Mouse (Mus musculus) heart, postnatal 14 days (tissue): ENCODE results near the gene Tti1. TPM values are rescaled to one million over a fixed set of nuclear protein-coding genes. Genes with fewer than 3 reads are reported as not detected.
A peak's percentile ranks its signal among the peaks of the same experiment; 100 is the strongest.

ENCODE experiments used
- DNase-seq, 2 experiments: peaks; one replicate each; pipeline ENCODE4 v3.0.0; 2021 to 2022
- intact Hi-C: fragments of 180-260 bp; cut with DNase I; formaldehyde crosslinking; loops from one replicate; pipeline ENCODE4 v1.15.1; 2025
- total RNA-seq, 2 experiments: library from RNA; stranded (reverse); gene quantifications; 2 replicates each; pipeline ENCODE4 v1.2.3; 2021

The Tti1 gene
- total RNA-seq, 2 experiments from 2014 or later, result 22.0 to 22.5 TPM

GRCm38 (mm10) chr2:157982727-157983126 is 45.5 kb downstream of the Tti1 start:
- no peak for DNase-seq
- intact Hi-C loops, result no loop called here

DNA sequence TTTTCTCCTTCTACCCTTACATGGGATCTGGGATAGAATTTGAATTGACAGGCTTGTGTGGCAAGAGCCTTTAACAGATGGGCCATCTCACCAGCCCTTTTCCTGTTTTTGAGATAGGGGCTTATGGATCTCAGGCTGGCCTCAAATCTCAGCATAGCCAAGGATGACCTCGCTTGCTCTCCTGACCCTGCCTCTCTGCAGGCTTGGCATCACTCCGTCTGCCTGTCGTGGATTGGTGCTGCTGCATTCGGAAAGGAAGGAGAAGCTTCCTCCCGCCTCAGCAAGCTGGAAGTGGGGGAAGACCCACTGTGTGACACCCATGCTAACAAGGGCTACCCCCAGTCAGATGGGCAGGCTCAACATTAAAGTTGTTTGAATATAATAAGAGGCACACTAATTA is 49.0 kb downstream of the Tti1 start:
- intact Hi-C loops, result no loop called here
- DNase-seq, result no peak

DNA sequence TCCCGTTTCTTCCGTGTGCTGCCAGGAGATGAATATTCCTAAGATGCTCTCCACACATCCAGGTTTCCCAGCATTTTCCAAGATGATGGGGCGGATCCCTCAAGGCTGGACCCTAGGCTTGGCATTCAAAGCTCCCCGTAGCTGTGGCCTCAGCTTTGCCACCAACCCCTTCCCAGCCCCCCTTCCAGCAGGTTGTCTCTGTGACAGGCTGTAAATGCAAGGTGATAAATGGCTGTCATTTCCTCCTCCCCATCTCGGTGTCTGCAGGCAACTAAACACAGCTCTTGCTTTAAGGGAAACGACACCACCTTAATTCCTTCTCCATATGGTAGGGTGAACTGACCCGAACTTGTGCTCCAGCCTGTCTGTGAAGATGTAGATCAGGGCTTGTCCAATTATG is 52.6 kb downstream of the Tti1 start:
- intact Hi-C loops, result no loop called here

GRCm38 (mm10) chr2:157974604-157975501 is 53.4 kb downstream of the Tti1 start:
- no peak for DNase-seq
- intact Hi-C loops, result no loop called here

More for the DNA sequence above, 52.6 kb downstream of the Tti1 start:
- DNase-seq, result no peak

- intact Hi-C loops, result no loop called here
- DNase-seq, result peak; percentile 56 to 74
These were observed 57.6 kb downstream of the Tti1 start for GRCm38 (mm10) chr2:157970669-157971068.

DNA sequence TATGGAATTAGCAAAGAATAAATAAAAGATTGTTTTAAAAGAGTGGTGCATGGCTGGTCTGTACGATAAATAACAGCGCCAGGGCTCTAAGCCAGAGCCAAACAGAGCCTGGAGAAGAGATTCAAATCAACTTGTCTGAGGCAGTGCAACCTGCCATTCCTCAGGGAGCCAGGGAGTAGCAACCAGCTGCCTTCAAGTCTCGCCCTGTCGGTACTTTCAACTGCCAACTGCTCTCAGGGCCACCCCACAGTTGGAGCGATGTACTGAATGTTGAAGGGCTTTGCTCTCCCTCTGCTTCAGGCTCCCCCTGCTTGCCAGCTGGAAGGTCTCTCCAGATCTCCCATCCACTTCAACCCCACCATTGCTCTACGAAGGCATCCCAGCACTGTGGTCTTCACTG is 58.1 kb downstream of the Tti1 start:
- no peak for DNase-seq
- intact Hi-C loops, result no loop called here

DNA sequence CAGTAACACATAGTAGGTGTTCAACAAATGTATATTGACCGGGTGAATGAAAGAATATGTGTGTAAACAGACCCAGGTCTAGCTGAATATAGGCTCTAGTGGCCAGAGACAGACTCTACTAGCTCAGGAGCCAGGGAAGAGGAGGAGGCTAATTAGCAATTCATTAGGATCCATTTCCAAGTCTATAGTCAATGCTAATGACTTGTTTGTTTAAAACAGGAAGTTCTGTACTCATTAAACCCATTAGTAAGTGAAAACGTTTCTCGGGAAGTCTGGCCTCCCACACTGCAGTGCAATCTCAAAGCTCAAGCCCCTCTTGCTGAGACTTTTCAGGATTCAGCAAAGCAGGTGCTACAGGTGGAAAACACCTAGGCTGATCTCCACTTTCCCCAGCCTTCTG is 60.4 kb downstream of the Tti1 start:
- intact Hi-C loops, result no loop called here
- DNase-seq, result no peak

DNA sequence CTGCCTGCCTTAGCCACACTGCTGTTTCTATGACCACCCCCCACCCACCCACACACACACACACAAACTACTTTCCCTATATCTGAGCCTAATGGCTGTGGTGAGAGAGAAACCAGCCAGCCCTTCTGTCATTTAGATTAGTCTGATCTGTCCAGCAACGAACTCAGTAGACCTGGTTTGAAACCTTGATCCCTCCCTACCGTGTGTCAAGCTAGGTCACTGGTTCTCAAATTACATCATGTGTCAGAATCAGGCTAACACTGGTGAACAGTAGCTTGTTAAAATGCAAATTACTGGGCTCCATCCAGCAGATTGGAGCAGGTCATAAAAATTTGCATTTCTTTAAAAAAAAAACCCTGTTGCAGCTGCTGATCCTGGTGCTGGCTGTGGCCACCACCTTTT is 70.5 kb downstream of the Tti1 start:
- intact Hi-C loops, result no loop called here

DNA sequence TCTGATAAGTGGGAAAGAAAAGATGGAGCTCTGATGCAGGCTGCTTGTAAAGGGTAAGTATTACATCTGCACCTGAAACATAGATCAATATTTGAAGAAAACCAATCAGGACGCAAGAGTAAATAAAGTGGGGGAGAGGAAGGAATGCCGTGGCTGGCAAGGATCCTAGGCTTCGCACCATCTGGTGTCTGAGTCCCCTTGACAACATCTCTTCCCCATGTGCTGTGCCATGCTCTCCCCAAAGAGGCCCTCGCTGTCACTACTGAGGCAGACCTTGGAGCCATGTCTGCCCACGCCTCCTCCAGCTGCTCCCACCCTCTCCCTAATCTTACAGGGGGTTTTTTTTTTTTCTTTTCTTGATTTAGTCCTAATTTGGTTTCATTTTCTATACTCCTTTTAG is 74.3 kb downstream of the Tti1 start:
- no peak for DNase-seq
- intact Hi-C loops, result no loop called here

More for the DNA sequence above, 70.5 kb downstream of the Tti1 start:
- DNase-seq, result no peak

- intact Hi-C loops, result loop anchor here (5.0 to 10.0 kb wide), 2 partner anchors 307 to 340 kb away; no protein-coding TSS in a partner anchor
- DNase-seq, result peak in 1 of 2 experiments; percentile 9
These were observed 83.9 kb downstream of the Tti1 start for GRCm38 (mm10) chr2:157944156-157944893.

GRCm38 (mm10) chr2:157943514-157944155 is 84.6 kb downstream of the Tti1 start:
- peak; percentile 80 to 83 for DNase-seq
- intact Hi-C loops, result loop anchor here (5.0 to 10.0 kb wide), 2 partner anchors 306 to 339 kb away; no protein-coding TSS in a partner anchor

DNA sequence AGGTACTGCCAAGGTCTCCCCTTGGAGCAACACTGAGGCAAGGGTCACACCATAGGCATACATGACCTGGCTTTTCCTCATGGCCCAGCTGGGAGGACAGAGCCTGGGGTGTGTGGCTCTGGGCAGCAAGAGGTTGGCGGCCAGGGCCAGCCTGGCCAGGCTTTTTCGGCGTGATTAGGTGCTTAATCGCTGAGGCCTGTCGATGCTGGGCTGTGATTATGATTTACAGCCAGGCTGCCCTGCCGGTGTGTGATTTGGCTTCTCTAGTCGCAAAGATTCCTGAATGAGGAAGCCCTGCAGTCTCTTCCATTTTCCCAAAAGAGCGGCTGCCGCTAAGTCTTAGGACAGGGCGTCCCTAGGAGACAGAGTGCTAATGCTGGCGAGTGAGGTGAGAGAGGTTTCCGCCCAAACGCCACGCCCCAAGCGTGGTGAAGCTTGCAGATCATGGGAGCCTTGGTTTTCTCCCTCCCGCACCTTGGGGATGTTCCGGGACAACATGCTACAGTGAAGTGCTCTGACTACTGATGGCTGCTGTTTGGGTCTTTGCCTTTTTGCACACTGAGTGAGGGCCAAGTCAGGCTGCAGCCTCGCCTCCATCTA is 87.5 kb downstream of the Tti1 start:
- DNase-seq, result no peak
- intact Hi-C loops, result loop anchor here (5.0 to 10.0 kb wide), 2 partner anchors 303 to 336 kb away; no protein-coding TSS in a partner anchor

DNA sequence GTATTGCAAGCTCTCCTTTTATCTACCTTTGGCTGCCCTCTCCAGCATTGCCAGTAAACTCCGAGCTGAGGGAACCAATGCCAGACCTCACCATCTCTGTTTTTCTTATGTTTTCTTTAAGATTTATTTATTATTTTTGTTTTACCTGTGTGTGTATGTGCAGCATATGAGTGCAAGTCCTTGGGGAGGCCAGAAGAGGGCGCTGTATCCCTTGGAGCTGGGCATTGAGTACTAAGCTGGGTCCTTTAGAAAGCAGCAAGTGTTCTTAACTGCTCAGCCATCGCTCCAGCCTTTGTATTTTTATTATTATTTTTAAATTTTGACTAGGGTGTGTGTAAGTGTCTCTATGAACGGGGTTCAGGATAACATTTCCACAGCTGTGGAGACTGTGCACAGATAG is 91.6 kb downstream of the Tti1 start:
- DNase-seq, result no peak
- intact Hi-C loops, result no loop called here

GRCm38 (mm10) chr2:157935444-157936171 is 92.6 kb downstream of the Tti1 start:
- DNase-seq, result no peak
- intact Hi-C loops, result no loop called here

DNA sequence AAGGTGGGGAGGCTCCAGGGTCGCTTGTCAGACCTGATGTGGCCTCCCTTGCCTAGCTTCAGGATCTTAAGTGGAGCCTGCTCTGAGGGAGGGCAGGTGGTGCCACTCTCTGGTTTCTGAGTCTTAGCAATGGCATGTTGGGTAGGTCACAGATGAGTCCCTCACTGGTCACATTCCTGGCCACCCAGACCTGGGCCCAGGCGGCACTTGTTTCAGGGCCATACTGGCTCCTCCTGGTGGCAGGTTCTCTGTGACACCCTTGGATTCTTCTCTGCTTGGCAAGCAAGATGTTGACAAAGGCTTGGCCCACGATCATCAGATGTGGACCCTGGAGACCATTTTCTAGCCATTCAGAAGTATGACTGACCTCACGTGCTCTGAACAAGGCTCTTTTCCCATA is 95.6 kb downstream of the Tti1 start:
- DNase-seq, result no peak
- intact Hi-C loops, result no loop called here

Other genes with a start within 250 kb of the Tti1 start
- not detected for gene Vstm2l, start 113.8 kb downstream of the Tti1 start, total RNA-seq
- gene Rprd1b, start 64 bp upstream of the Tti1 start, total RNA-seq, result 10 to 100 TPM; 29.6 to 31.1 TPM
- gene Tgm2, start 118.0 kb upstream of the Tti1 start, total RNA-seq, result 100 to 1,000 TPM; 181 to 209 TPM
- gene D630003M21Rik, start 200.8 kb upstream of the Tti1 start, total RNA-seq, result 1 to 10 TPM; 7.0 to 7.4 TPM
- not detected for gene Bpi, start 229.7 kb upstream of the Tti1 start, total RNA-seq